Mouse (Mus musculus) lung, postnatal 0 days (tissue): ENCODE data around the gene Dip2b.

ENCODE experiments used
- CTCF ChIP-seq: IDR thresholded peaks from 2 replicates; pipeline ENCODE4 v1.5.1; 2016; ENCODE audit warnings: antibody characterized with exemption, mild to moderate bottlenecking
- EP300 ChIP-seq: IDR thresholded peaks from 2 replicates; pipeline ENCODE4 v1.6.1; 2016; ENCODE audit warnings: antibody characterized with exemption, mild to moderate bottlenecking, control low read depth

- TF ChIP-seq EP300: no peak
- TF ChIP-seq CTCF: no peak
Measured at GRCm38 (mm10) chr15:100050940-100051339, 12.5 kb downstream of the Dip2b start.
